Mouse (Mus musculus) forebrain, embryonic 15.5 days (tissue): ENCODE data around the gene Atrip. TPM values are rescaled to one million over a fixed set of nuclear protein-coding genes. Genes with fewer than 3 reads are reported as not detected.

Experiments used
- ATAC-seq: fragments of 200-750 bp; cut with Nextera tagmentation; replicated peaks from 2 replicates; pipeline ENCODE4 v1.8.0; 2017; ENCODE audit warnings: mild to moderate bottlenecking, moderate TSS enrichment, moderate library complexity
- H3K27ac ChIP-seq: fragments of 300-500 bp; sonication (generic); replicated peaks from 2 replicates; pipeline ENCODE4 v1.5.1; 2015; ENCODE audit warnings: mild to moderate bottlenecking, inconsistent platforms
- H3K27me3 ChIP-seq: fragments of 300-500 bp; sonication (generic); 2 replicates; pipeline ENCODE4 v1.6.1; 2015; ENCODE audit warnings: inconsistent platforms
- H3K36me3 ChIP-seq: fragments of 300-500 bp; sonication (generic); 2 replicates; pipeline ENCODE4 v1.6.1; 2015; ENCODE audit warnings: mild to moderate bottlenecking, inconsistent platforms
- H3K4me1 ChIP-seq: fragments of 300-500 bp; sonication (generic); 2 replicates; pipeline ENCODE4 v1.6.1; 2015; ENCODE audit warnings: inconsistent platforms
- H3K4me2 ChIP-seq: fragments of 300-500 bp; sonication (generic); replicated peaks from 2 replicates; pipeline ENCODE4 v1.6.1; 2015; ENCODE audit warnings: mild to moderate bottlenecking, inconsistent platforms
- H3K4me3 ChIP-seq: fragments of 300-500 bp; sonication (generic); 2 replicates; pipeline ENCODE4 v1.5.1; 2015; ENCODE audit warnings: mild to moderate bottlenecking, inconsistent platforms
- H3K9ac ChIP-seq: fragments of 300-500 bp; sonication (generic); replicated peaks from 2 replicates; pipeline ENCODE4 v1.6.1; 2015; ENCODE audit warnings: mild to moderate bottlenecking, inconsistent platforms
- H3K9me3 ChIP-seq: fragments of 300-500 bp; sonication (generic); 2 replicates; pipeline ENCODE4 v1.6.1; 2016; ENCODE audit warnings: inconsistent platforms
- WGBS: fragments of 180-500 bp; shearing (Covaris S2); methylation state at CpG from one replicate; pipeline ENCODE4 v1.1.7; 2015; ENCODE audit warnings: mixed read lengths; 5-methylcytosine and 5-hydroxymethylcytosine counted together
- polyA plus RNA-seq: library from polyadenylated mRNA; unstranded; fragments of >200 nt; fragmentation: Nextera tagmentation; extraction: Ambion mirVana; gene quantifications from 2 replicates; pipeline ENCODE4 v1.2.1, GENCODE M21; 2015

Atrip gene
- polyA plus RNA-seq, 1 experiment from 2014 or later: 36.5 TPM

DNA sequence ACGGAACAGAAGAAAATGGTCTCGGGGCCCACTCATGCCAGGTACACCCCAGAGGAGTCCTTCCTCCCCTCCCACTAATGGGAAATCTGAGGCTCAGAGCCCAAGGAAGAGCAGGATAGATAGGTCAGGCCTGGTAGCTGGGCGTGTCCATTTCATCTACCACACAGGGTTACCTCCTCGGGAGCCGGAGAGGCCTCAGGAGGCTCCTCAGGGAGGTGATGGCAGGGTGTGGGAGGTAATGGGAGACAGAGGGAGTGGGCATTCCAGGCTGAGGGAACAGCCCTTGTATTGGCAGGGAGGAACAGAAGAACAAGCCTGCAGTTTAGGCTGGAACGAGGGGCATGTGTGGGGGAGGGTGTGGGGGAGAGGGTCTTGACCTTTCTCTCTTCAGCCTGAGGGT is 22.9 kb upstream of the Atrip start:
- Histone ChIP-seq H3K4me1 (peaks cover 47% of the 10 kb centered on the region), H3K36me3 (peaks cover 19% of the 10 kb centered on the region; the same call in 1 of the 2 replicates), H3K9ac (peak overlapping the region; percentile 89), H3K4me2 (peak overlapping the region; percentile 91), H3K27me3 (no peaks in the 10 kb centered on the region), H3K27ac (peak overlapping the region; percentile 100), H3K4me3 (peak overlapping the region; percentile 65), H3K9me3 (no peaks in the 10 kb centered on the region)
- 0 out of 2 replicates have a peak, but pooled peaks have one; percentile 0 for ATAC-seq
- WGBS: 8% methylated on average over 6 of the region's 6 CpGs

DNA sequence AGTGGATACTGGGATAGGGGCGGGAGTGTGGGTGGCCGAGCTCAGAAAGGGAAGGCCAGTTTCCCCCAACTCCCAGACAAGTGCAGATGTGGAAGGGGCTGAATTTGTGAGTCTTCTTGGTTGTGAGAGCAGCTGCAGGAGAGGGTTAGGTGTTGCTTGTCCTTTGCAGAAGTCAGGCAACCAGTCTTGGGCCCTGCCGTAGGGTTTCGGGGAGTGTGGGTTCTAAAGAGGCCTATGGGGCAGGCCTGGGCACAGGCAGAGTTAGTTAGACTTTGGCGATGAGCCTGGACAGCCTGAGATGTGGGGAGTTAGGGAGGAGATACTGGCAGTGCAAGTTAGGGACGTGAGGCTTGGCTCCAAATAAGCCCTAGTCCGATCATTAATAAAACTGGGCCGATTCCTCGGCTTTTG is 22.3 kb upstream of the Atrip start:
- Histone ChIP-seq H3K27ac (peak overlapping the region; percentile 100), H3K4me3 (peak overlapping the region; percentile 65), H3K9me3 (no peaks in the 10 kb centered on the region), H3K27me3 (no peaks in the 10 kb centered on the region), H3K9ac (peak overlapping the region; percentile 89), H3K4me1 (peaks cover 47% of the 10 kb centered on the region), H3K4me2 (peak overlapping the region; percentile 91), H3K36me3 (peaks cover 20% of the 10 kb centered on the region; the same call in 1 of the 2 replicates)
- 2% methylated on average over 9 of the region's 9 CpGs for WGBS
- ATAC-seq: peak; percentile 12

GRCm38 (mm10) chr9:109095137-109095982 is 21.4 kb upstream of the Atrip start, which contains the start of gene Plxnb1:
TSS of gene Plxnb1 (plus strand) at chr9:109095389.
- H3K27ac ChIP-seq: peak within 1 kb of the TSS; percentile 100
- H3K4me3 ChIP-seq: peak within 1 kb of the TSS; percentile 65
- peak; percentile 71 for ATAC-seq
- H3K4me2 ChIP-seq: peak within 1 kb of the TSS; percentile 91
- peaks cover 17% of the 10 kb centered on the region; the same call in 1 of the 2 replicates for H3K36me3 ChIP-seq
- peaks cover 48% of the 10 kb centered on the region for H3K4me1 ChIP-seq
- H3K27me3 ChIP-seq: no peaks in the 10 kb centered on the region
- H3K9ac ChIP-seq: peak within 1 kb of the TSS; percentile 89
- no peaks in the 10 kb centered on the region for H3K9me3 ChIP-seq
- WGBS: under 1% methylated on average over 98 of the region's 102 CpGs

GRCm38 (mm10) chr9:109094553-109095136 is 20.7 kb upstream of the Atrip start:
- ATAC-seq: peak; percentile 20; the same call in 1 of the 2 replicates
- Histone ChIP-seq H3K27ac (peak overlapping the region; percentile 100), H3K9me3 (no peaks in the 10 kb centered on the region), H3K9ac (peak overlapping the region; percentile 89), H3K4me1 (peaks cover 51% of the 10 kb centered on the region), H3K36me3 (peaks cover 11% of the 10 kb centered on the region), H3K4me3 (peak overlapping the region; percentile 65), H3K27me3 (no peaks in the 10 kb centered on the region), H3K4me2 (peak overlapping the region; percentile 91)
- WGBS: 1% methylated on average over 21 of the region's 21 CpGs

- peaks cover 11% of the 10 kb centered on the region for H3K36me3 ChIP-seq
- peak overlapping the region; percentile 65 for H3K4me3 ChIP-seq
- H3K4me1 ChIP-seq: peaks cover 45% of the 10 kb centered on the region
- H3K27ac ChIP-seq: peak overlapping the region; percentile 100
- H3K4me2 ChIP-seq: peak overlapping the region; percentile 91
- WGBS: 13% methylated on average over 11 of the region's 11 CpGs
- no peak for ATAC-seq
- H3K27me3 ChIP-seq: no peaks in the 10 kb centered on the region
- H3K9ac ChIP-seq: peak overlapping the region; percentile 89
- no peaks in the 10 kb centered on the region for H3K9me3 ChIP-seq
Measured at GRCm38 (mm10) chr9:109093786-109094552, 20.0 kb upstream of the Atrip start.

DNA sequence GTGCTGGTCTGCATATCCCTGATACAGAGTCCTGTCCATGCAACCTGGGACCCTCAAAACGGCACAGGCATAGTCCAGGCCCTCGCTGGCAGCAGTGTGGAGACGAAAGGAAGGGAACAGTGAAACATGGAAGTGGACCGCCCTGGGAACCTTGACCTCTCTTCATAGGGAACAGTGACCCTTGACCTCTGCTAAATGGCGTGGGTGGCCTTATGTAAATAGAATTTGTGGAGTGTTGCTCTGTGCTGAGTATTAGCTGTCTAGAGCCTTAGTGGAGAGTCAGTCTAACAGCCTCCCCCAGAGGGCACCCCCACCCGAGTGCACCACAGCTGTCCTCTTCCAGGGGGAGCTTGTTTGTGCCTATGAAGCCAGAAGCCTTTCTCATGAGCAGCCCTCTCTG is 18.9 kb upstream of the Atrip start:
- ATAC-seq: no peak
- Histone ChIP-seq H3K27me3 (no peaks in the 10 kb centered on the region), H3K36me3 (peaks cover 11% of the 10 kb centered on the region), H3K4me1 (peaks cover 37% of the 10 kb centered on the region), H3K4me2 (no peak overlapping the region), H3K4me3 (no peak overlapping the region), H3K9me3 (no peaks in the 10 kb centered on the region), H3K27ac (no peak overlapping the region), H3K9ac (no peak overlapping the region)
- 62% methylated on average over 6 of the region's 6 CpGs for WGBS

DNA sequence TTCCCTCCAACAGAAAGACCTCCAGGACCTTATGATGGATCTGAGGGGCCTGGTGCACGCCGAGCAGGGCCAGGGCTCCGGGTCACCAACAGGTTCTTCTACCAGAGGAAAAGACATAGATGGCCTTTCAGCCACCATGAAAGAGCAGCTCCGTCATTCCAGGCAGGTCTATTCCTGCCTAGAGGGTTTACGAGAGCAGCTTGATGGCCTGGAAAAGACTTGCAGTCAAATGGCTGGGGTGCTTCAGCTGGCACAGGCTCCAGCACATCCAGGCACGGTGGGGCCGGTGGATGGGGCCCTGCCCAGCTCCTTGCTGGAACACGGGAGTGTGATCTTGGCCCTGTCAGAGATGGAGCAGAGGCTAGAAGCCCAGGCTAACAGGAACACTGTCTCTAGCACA is 17.9 kb upstream of the Atrip start:
- H3K9ac ChIP-seq: no peak overlapping the region
- peaks cover 27% of the 10 kb centered on the region for H3K4me1 ChIP-seq
- no peak for ATAC-seq
- H3K9me3 ChIP-seq: no peaks in the 10 kb centered on the region
- no peak overlapping the region for H3K4me2 ChIP-seq
- peaks cover 11% of the 10 kb centered on the region for H3K36me3 ChIP-seq
- no peak overlapping the region for H3K4me3 ChIP-seq
- H3K27me3 ChIP-seq: no peaks in the 10 kb centered on the region
- WGBS: 94% methylated on average over 8 of the region's 8 CpGs
- no peak overlapping the region for H3K27ac ChIP-seq

DNA sequence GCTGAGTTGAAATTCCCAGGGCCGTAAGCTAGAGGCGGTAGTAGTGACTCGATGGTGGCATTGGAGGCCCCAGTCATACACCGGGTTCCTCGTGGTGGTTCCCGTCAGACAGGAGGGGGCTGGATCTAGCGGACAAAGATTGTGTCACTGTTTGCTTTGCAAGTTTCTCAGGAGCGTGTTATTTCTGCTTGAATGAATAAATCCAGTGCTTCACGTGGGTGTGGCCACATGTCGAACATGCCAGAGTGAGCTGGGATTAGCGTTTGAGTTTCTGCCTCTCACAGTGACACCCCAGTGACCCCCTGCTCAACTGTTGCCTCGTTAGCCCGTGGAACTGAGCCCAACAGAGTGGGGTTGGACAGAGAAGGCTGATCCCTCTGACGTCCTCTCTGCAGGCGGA is 16.5 kb upstream of the Atrip start:
- Histone ChIP-seq H3K27me3 (no peaks in the 10 kb centered on the region), H3K36me3 (peaks cover 11% of the 10 kb centered on the region), H3K9me3 (no peaks in the 10 kb centered on the region), H3K4me2 (no peak overlapping the region), H3K9ac (no peak overlapping the region), H3K4me3 (no peak overlapping the region), H3K4me1 (peaks cover 21% of the 10 kb centered on the region), H3K27ac (no peak overlapping the region)
- WGBS: 11% methylated on average over 15 of the region's 15 CpGs
- ATAC-seq: no peak

DNA sequence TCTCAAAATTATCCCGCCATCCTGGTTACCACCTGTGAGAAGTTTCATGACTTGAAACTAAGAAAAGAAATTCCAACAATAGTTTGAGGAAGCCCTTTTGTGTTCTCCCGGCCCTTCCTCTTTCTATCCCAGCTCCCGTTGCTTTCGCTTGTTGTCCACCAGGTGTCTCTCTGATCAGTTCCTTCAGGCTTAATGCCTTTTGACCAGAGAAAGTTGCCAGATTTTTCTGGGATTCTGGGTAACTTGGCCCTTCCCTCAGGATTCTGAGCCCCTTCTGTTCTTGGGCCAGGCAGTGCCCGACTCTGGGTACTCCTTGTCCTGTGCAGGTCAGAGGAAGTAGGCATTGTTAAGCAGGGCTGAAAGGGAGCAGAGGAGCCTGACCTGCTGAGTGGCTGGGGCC is 14.1 kb upstream of the Atrip start:
- H3K27me3 ChIP-seq: no peaks in the 10 kb centered on the region
- WGBS: 2% methylated on average over 5 of the region's 5 CpGs
- H3K27ac ChIP-seq: no peak overlapping the region
- H3K36me3 ChIP-seq: peaks cover 11% of the 10 kb centered on the region
- no peak overlapping the region for H3K9ac ChIP-seq
- H3K4me1 ChIP-seq: peaks cover 16% of the 10 kb centered on the region
- no peak for ATAC-seq
- no peak overlapping the region for H3K4me3 ChIP-seq
- no peak overlapping the region for H3K4me2 ChIP-seq
- H3K9me3 ChIP-seq: no peaks in the 10 kb centered on the region

GRCm38 (mm10) chr9:109084922-109085321 is 11.0 kb upstream of the Atrip start:
- peak overlapping the region; percentile 13; the same call in 1 of the 2 replicates for H3K9ac ChIP-seq
- ATAC-seq: no peak
- no peak overlapping the region for H3K27ac ChIP-seq
- H3K9me3 ChIP-seq: no peaks in the 10 kb centered on the region
- 5% methylated on average over 2 of the region's 2 CpGs for WGBS
- H3K4me1 ChIP-seq: peaks cover 29% of the 10 kb centered on the region
- H3K36me3 ChIP-seq: peaks cover 3% of the 10 kb centered on the region; the same call in 1 of the 2 replicates
- H3K4me2 ChIP-seq: no peak overlapping the region
- H3K4me3 ChIP-seq: no peak overlapping the region
- H3K27me3 ChIP-seq: no peaks in the 10 kb centered on the region

DNA sequence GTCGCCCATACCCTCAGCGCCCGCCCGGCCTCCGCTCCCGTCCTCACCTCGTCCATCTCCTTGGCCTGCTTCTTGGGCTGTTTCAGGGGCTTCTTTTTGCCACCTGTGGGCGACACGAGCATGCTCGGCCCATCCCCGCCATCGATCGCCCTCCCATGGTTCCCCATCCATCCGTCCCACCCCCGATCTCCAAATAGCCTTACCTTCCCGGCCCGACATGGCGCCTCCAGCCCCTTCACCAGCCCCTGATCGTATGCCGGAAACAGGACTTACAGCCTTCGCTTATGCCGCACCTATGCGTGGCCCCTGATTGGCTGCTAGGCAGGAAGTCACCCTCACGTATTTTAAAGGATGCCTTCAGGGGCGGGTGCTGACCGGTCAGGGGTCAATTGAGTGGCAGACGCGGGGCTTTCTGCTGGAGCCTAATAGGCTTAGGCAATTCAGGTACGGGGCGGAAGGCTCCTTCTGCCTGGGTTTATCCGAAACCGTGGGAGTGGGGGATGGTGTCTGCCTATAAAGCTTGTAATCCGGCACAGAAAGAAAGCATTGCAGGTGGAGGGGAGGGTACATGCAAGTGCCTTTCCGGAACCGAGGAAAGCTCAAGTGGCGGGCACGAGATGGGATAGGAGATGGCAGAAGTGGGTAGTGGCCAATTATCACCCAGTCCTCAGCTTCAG is 8.3 kb upstream of the Atrip start, which contains the start of the genes Ccdc51 and Tma7:
Ccdc51 (plus strand) TSS at position 370 of the 677 bp plus-strand sequence.
Tma7 (minus strand) TSS at position 464 of the 677 bp plus-strand sequence.
- H3K9ac ChIP-seq: peak within 1 kb of the TSS; percentile 78
- under 1% methylated on average over 37 of the region's 37 CpGs for WGBS

More for the DNA sequence above, 8.3 kb upstream of the Atrip start, which contains the start of the genes Ccdc51 and Tma7:
- Histone ChIP-seq H3K36me3 (peaks cover 11% of the 10 kb centered on the region), H3K4me1 (peaks cover 25% of the 10 kb centered on the region), H3K9me3 (no peaks in the 10 kb centered on the region), H3K27me3 (no peaks in the 10 kb centered on the region), H3K4me2 (peak within 1 kb of the TSS; percentile 72), H3K27ac (peak within 1 kb of the TSS; percentile 83), H3K4me3 (peak within 1 kb of the TSS; percentile 89)
- ATAC-seq: peak; percentile 98
